Mouse (Mus musculus) left cerebral cortex, postnatal 25 days (tissue): Measurements from ENCODE around the gene Olfr25. TPM values are rescaled to one million over a fixed set of nuclear protein-coding genes. Genes with fewer than 3 reads are reported as not detected.

Source experiments
- DNase-seq, 2 experiments: peaks; one replicate each; pipeline ENCODE4 v3.0.0; 2022; ENCODE audit warnings: low spot score in 2 of 2, mixed read lengths in 1 of 2
- intact Hi-C: fragments of 180-260 bp; cut with DNase I; formaldehyde crosslinking; loops from one replicate; pipeline ENCODE4 v1.15.1; 2025
- total RNA-seq, 2 experiments: library from RNA; stranded (reverse); gene quantifications; 2 replicates each; pipeline ENCODE4 v1.2.3; 2021

The Olfr25 gene
- total RNA-seq = not detected

DNA sequence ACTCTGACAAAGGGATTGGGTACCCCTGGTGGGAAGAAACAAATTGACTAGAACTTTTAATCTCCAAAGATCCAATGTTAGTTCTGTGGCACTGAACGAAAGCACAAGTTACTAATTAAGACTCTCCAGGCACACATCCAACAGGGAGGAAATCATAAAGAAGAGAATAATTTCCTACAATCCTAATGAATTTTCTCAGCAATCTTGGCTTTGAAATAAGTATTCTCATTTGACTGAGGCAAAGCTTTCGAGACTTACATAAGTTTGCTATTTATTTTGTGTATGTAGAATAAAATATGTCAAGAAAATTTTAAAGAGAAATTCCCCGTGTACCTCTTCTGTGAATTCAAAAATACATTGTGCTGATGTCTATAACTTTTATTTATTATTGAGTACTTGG is at the start of gene Olfr25:
TSS of gene Olfr25 (plus strand) at position 301 of the 400 bp plus-strand sequence.
- intact Hi-C loops = no loop called here
- no peak for DNase-seq

GRCm38 (mm10) chr9:38290807-38291206 is 38.1 kb upstream of the Olfr25 start, which contains the start of gene Olfr896-ps1:
Gene Olfr896-ps1 (plus strand): TSS chr9:38291107.
- intact Hi-C loops = no loop called here
- DNase-seq = no peak

- no peak for DNase-seq
- intact Hi-C loops = no loop called here
Measured at GRCm38 (mm10) chr9:38348111-38348510, 19.3 kb downstream of the Olfr25 start, which contains the start of gene Olfr898. Gene Olfr898 (plus strand): TSS chr9:38348411.

DNA sequence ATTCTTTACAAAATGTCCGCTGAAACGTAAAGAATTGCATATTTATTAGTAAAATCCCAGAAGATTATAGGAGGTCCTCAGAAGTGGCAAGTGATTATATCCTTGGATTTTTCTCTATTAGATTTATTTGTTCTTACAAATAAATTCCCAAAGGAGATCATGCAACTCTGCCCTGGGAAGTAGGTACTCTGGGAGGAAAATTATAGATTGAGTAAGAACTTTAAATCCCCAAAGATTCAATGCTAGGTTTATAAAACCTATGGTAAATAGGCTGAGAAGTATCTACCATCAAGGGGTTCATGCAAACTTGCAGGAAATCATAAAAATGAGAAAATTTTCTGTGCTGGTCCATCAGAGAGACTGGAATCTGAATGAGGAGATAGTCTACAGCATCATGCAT is 37.7 kb downstream of the Olfr25 start, which contains the start of gene Olfr250:
TSS of gene Olfr250 (plus strand) at position 301 of the 400 bp plus-strand sequence.
- intact Hi-C loops = no loop called here
- no peak for DNase-seq

- no peak for DNase-seq
- intact Hi-C loops = no loop called here
Measured at GRCm38 (mm10) chr9:38376786-38377185, 47.9 kb downstream of the Olfr25 start, which contains the start of gene Olfr251. Gene Olfr251 (plus strand): TSS chr9:38377086.

Other genes starting within 250 kb of the Olfr25 start
- not detected for gene Olfr887, start 245.0 kb upstream of the Olfr25 start, total RNA-seq
- gene Olfr888, start 220.9 kb upstream of the Olfr25 start, total RNA-seq = not detected
- gene Olfr889, start 213.9 kb upstream of the Olfr25 start, total RNA-seq = not detected
- gene Olfr890, start 186.5 kb upstream of the Olfr25 start, total RNA-seq = not detected
- gene Olfr891, start 148.2 kb upstream of the Olfr25 start, total RNA-seq = not detected
- gene Olfr893, start 120.7 kb upstream of the Olfr25 start, total RNA-seq = not detected
- not detected for gene Olfr894, start 111.0 kb upstream of the Olfr25 start, total RNA-seq
- not detected for gene Olfr143, start 76.3 kb upstream of the Olfr25 start, total RNA-seq
- not detected for gene Olfr895, start 61.2 kb upstream of the Olfr25 start, total RNA-seq
- gene Olfr896-ps1, start 38.0 kb upstream of the Olfr25 start, total RNA-seq = not detected
- gene Olfr898, start 19.4 kb downstream of the Olfr25 start, total RNA-seq = not detected
- gene Olfr250, start 37.8 kb downstream of the Olfr25 start, total RNA-seq = not detected
- not detected for gene Olfr251, start 48.0 kb downstream of the Olfr25 start, total RNA-seq
- not detected for gene Olfr147, start 72.6 kb downstream of the Olfr25 start, total RNA-seq
- not detected for gene Olfr901, start 100.4 kb downstream of the Olfr25 start, total RNA-seq
- not detected for gene Olfr902, start 118.6 kb downstream of the Olfr25 start, total RNA-seq
- gene Olfr904, start 134.1 kb downstream of the Olfr25 start, total RNA-seq = not detected
- not detected for gene Olfr905, start 142.0 kb downstream of the Olfr25 start, total RNA-seq
- gene Olfr906, start 158.0 kb downstream of the Olfr25 start, total RNA-seq = not detected
- not detected for gene Olfr907, start 166.7 kb downstream of the Olfr25 start, total RNA-seq
- not detected for gene Olfr911-ps1, start 192.5 kb downstream of the Olfr25 start, total RNA-seq
- not detected for gene Olfr910, start 208.8 kb downstream of the Olfr25 start, total RNA-seq